Mouse (Mus musculus): ENCODE measurements around the gene Cyp4f39. TPM values are rescaled to one million over a fixed set of nuclear protein-coding genes. Genes with fewer than 3 reads are reported as not detected.

The Cyp4f39 gene
- polyA plus RNA-seq, 1 experiment from 2014 or later, result 4.9 TPM

DNA sequence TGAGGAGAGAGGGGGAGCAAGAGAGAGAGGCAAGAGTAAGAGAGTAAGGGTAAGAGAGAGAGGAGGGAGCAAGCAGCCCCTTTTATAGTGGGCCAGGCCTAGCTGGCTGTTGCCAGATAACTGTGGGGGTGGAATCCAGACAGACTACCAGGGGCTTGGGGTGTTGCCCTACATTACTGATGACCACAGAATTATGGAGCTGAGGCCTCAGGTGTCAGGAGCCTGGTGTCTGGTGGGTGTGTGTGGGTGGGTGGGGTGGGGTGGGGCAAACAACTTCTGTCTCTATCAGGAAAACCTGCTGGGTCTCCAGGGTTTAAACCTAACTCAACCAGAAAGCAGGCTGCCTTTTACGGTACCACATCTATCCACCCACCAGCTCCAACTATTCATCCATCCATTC, 24.7 kb downstream of the Cyp4f39 start:
- H3K9ac ChIP-seq (replicated peaks; ENCODE audit: low read depth), result no peak overlapping the region
- no peak overlapping the region for H3K4me2 ChIP-seq (replicated peaks; ENCODE audit: low read depth, low read length)
- no peaks in the 10 kb centered on the region for H3K36me3 ChIP-seq (ENCODE audit: insufficient read depth, low read length)
- no peak overlapping the region for H3K27ac ChIP-seq (ENCODE audit: low read length)
- TF ChIP-seq EP300 (IDR thresholded peaks at IDR 0.05) (no peak), CTCF (IDR thresholded peaks at IDR 0.05) (no peak)
- ATAC-seq (no peak), DNase-seq (ENCODE audit: low spot score) (no peak)
- H3K4me1 ChIP-seq (ENCODE audit: insufficient read depth, low read depth, low read length), result no peaks in the 10 kb centered on the region
- H3K4me3 ChIP-seq (ENCODE audit: low read depth, low read length), result no peak overlapping the region
- no peaks in the 10 kb centered on the region; the same call in 1 of the 2 replicates for H3K27me3 ChIP-seq (replicated peaks; ENCODE audit: insufficient read depth, low read length)
- H3K9me3 ChIP-seq (ENCODE audit: low read length), result no peaks in the 10 kb centered on the region
- 96% methylated on average over 1 of the region's 1 CpGs for whole genome bisulfite sequencing

DNA sequence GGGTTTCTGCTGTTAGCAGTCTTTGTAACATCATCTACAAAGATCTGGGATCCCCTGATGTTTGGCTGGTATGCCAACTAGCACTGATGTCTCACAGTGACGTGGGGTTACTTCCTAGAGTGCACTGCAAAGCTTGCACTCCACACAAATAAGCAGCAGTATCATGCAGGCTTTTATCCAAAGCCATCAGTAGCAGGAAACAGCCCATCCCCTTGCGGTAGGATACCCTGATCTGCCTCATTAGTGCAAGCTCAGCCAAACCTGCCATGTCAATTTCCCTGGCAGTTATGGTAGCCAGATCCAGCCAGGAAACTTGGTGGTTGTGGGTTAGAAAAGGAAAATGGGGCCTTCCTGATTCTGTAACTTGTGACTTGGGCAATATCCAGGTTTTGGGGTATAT, 26.2 kb downstream of the Cyp4f39 start:
- Histone ChIP-seq H3K36me3 (ENCODE audit: insufficient read depth, low read length) (no peaks in the 10 kb centered on the region), H3K9ac (replicated peaks; ENCODE audit: low read depth) (no peak overlapping the region), H3K4me3 (ENCODE audit: low read depth, low read length) (no peak overlapping the region), H3K4me1 (ENCODE audit: insufficient read depth, low read depth, low read length) (no peaks in the 10 kb centered on the region), H3K9me3 (ENCODE audit: low read length) (no peaks in the 10 kb centered on the region), H3K27me3 (replicated peaks; ENCODE audit: insufficient read depth, low read length) (no peaks in the 10 kb centered on the region; the same call in 1 of the 2 replicates), H3K4me2 (replicated peaks; ENCODE audit: low read depth, low read length) (no peak overlapping the region), H3K27ac (ENCODE audit: low read length) (no peak overlapping the region)
- DNase-seq (ENCODE audit: low spot score) (no peak), ATAC-seq (no peak)
- 52% methylated on average over 2 of the region's 2 CpGs for WGBS
- TF ChIP-seq EP300 (IDR thresholded peaks at IDR 0.05) (no peak), CTCF (IDR thresholded peaks at IDR 0.05) (no peak)

DNA sequence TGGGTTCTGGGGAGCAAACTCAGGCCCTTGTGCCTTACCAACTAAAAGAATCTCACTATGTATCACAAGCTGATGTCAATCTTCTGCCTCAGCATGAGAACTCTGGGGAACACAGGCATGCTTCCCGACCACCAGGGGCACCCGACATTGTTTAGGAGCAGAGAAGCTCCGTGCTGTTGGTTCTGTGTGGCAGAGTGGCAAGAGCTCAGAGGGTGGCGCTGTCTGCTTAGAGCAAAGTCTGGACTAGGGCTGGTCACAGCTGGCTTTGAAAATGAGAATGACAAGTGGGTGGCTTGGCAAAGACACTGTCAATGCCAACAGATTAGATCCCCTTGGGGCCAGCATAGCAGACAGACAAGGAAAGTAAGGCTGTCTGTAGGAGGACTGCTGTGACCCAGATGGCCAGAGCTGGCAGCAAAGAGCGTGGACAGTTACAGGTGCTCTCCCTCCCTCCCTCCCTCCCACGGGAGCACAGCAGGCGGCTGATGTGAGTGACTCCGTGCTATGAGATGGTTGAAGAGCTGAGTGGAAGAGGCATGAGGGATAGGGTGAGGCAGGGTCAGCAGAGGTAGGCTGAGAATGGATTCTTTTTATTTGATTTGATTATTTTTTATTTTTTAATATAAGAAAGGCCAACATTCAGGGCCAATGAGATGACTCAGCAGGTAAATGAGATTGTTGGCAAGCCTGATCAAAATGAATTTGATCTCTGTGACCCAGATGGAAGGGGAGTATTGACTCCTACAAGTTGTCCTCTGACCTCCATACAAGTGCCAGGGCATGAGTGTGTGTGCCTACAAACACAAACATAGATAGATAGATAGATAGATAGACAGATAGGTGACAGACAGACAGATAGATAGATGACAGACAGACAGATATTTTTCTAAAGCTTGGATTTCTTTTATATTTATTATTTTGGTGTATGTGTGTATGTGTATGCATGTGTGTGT, 27.3 kb downstream of the Cyp4f39 start:
- ATAC-seq (no peak; the same call in 1 of the 2 replicates), DNase-seq (ENCODE audit: low spot score) (peak; percentile 60)
- TF ChIP-seq EP300 (IDR thresholded peaks at IDR 0.05) (no peak), CTCF (IDR thresholded peaks at IDR 0.05) (peak; percentile 65)
- Histone ChIP-seq H3K27ac (ENCODE audit: low read length) (no peak overlapping the region), H3K36me3 (ENCODE audit: insufficient read depth, low read length) (no peaks in the 10 kb centered on the region), H3K9ac (replicated peaks; ENCODE audit: low read depth) (no peak overlapping the region), H3K4me3 (ENCODE audit: low read depth, low read length) (no peak overlapping the region), H3K4me2 (replicated peaks; ENCODE audit: low read depth, low read length) (no peak overlapping the region), H3K27me3 (replicated peaks; ENCODE audit: insufficient read depth, low read length) (no peaks in the 10 kb centered on the region; the same call in 1 of the 2 replicates), H3K4me1 (ENCODE audit: insufficient read depth, low read depth, low read length) (no peaks in the 10 kb centered on the region), H3K9me3 (ENCODE audit: low read length) (no peaks in the 10 kb centered on the region)
- 14% methylated on average over 8 of the region's 8 CpGs for WGBS

DNA sequence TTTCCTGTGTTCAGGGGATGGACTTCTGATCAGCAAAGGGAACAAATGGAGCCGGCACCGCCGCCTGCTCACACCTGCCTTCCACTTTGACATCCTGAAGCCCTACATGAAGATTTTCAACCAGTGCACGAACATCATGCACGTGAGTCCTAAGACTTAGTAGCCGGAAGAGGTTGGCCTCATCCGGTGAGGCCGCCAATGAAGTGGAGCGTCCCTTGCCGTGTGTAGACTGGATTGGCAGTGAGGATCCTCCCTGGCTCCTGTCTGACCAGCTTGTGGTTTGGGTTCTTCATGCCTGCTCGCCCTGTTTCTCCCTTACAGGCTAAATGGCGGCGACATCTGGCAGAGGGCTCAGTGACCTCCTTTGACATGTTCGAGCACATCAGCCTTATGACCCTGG, 29.2 kb downstream of the Cyp4f39 start:
- Histone ChIP-seq H3K9me3 (ENCODE audit: low read length) (no peaks in the 10 kb centered on the region), H3K27me3 (replicated peaks; ENCODE audit: insufficient read depth, low read length) (no peaks in the 10 kb centered on the region; the same call in 1 of the 2 replicates), H3K27ac (ENCODE audit: low read length) (no peak overlapping the region), H3K4me2 (replicated peaks; ENCODE audit: low read depth, low read length) (no peak overlapping the region), H3K4me3 (ENCODE audit: low read depth, low read length) (no peak overlapping the region), H3K4me1 (ENCODE audit: insufficient read depth, low read depth, low read length) (no peaks in the 10 kb centered on the region), H3K36me3 (ENCODE audit: insufficient read depth, low read length) (no peaks in the 10 kb centered on the region), H3K9ac (replicated peaks; ENCODE audit: low read depth) (no peak overlapping the region)
- DNase-seq (ENCODE audit: low spot score) (no peak), ATAC-seq (no peak)
- no peak for TF ChIP-seq EP300 (IDR thresholded peaks at IDR 0.05)
- TF ChIP-seq CTCF (IDR thresholded peaks at IDR 0.05), result no peak
- 73% methylated on average over 14 of the region's 14 CpGs for WGBS

DNA sequence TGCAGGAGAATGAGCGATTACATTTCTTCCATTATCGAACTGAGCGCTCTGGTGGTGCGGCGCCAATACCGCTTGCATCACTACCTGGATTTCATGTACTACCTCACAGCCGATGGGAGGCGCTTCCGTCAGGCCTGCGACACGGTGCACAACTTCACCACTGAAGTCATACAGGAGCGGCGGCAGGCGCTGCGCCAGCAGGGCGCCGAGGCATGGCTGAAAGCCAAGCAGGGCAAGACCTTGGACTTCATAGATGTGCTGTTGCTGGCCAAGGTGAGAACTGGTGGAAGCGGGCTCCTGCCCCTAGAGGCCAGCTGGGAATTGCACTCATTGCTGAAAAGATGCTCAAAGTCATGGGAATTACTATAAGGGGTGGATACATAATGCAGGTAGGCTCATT, 30.7 kb downstream of the Cyp4f39 start:
- H3K27ac ChIP-seq (ENCODE audit: low read length), result no peak overlapping the region

DNA sequence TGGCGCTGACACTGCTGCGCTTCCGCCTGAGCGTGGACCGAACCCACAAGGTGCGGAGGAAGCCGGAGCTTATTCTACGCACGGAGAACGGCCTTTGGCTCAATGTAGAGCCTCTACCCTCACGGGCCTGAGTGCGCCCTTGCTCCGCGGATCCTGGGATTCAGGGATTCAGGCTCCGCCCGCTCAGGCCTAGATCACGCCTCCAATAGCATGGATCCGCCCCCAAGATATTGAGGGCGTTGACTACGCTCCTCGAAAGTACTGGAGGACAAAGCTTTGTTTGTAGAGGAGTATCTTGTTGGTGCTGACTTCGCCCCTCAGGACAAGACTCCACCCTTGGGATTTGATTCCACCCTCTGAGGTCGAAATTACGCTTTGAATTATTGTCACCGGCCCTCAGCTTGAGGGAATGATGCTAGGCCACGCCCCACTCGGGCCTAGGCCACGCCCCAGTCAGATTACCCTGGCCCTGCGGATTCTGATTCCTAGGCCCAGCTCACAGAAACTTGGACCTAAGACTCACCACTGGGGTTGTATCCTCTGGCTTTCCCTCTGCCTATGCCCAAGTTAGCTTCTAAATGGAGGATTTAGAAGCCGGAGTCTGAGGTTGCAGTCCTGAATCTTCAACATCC, 39.9 kb downstream of the Cyp4f39 start:
- no peaks in the 10 kb centered on the region for H3K9me3 ChIP-seq (ENCODE audit: low read length)
- WGBS, result 9% methylated on average over 30 of the region's 30 CpGs
- TF ChIP-seq EP300 (IDR thresholded peaks at IDR 0.05), result no peak
- TF ChIP-seq CTCF (IDR thresholded peaks at IDR 0.05), result no peak
- peak; percentile 59 for DNase-seq (ENCODE audit: low spot score)
- H3K4me1 ChIP-seq (ENCODE audit: insufficient read depth, low read depth, low read length), result no peaks in the 10 kb centered on the region
- H3K27me3 ChIP-seq (replicated peaks; ENCODE audit: insufficient read depth, low read length), result no peaks in the 10 kb centered on the region
- no peak overlapping the region for H3K27ac ChIP-seq (ENCODE audit: low read length)
- peak overlapping the region; percentile 50 for H3K4me2 ChIP-seq (replicated peaks; ENCODE audit: low read depth, low read length)
- H3K4me3 ChIP-seq (ENCODE audit: low read depth, low read length), result peak overlapping the region; percentile 25; the same call in 1 of the 2 replicates
- no peak overlapping the region; the same call in 1 of the 2 replicates for H3K9ac ChIP-seq (replicated peaks; ENCODE audit: low read depth)
- peak; percentile 87 for ATAC-seq
- H3K36me3 ChIP-seq (ENCODE audit: insufficient read depth, low read length), result no peaks in the 10 kb centered on the region

More for the DNA sequence above, 30.7 kb downstream of the Cyp4f39 start:
- 16% methylated on average over 18 of the region's 18 CpGs for WGBS
- Histone ChIP-seq H3K9me3 (ENCODE audit: low read length) (no peaks in the 10 kb centered on the region), H3K36me3 (ENCODE audit: insufficient read depth, low read length) (no peaks in the 10 kb centered on the region), H3K4me3 (ENCODE audit: low read depth, low read length) (no peak overlapping the region), H3K4me1 (ENCODE audit: insufficient read depth, low read depth, low read length) (no peaks in the 10 kb centered on the region), H3K9ac (replicated peaks; ENCODE audit: low read depth) (no peak overlapping the region), H3K27me3 (replicated peaks; ENCODE audit: insufficient read depth, low read length) (no peaks in the 10 kb centered on the region; the same call in 1 of the 2 replicates), H3K4me2 (replicated peaks; ENCODE audit: low read depth, low read length) (no peak overlapping the region)
- DNase-seq (ENCODE audit: low spot score) (peak; percentile 85), ATAC-seq (peak; percentile 93)
- TF ChIP-seq CTCF (IDR thresholded peaks at IDR 0.05) (peak; percentile 77), EP300 (IDR thresholded peaks at IDR 0.05) (no peak)

All from lung, postnatal 0 days (tissue).